Mouse (Mus musculus): ENCODE results near the gene Olfr988.
"Not testable (repeated sequence)": the region's sequence is repeated elsewhere in the genome, so short reads cannot be mapped to it uniquely, and the experiment has no call there.

The Olfr988 gene

DNA sequence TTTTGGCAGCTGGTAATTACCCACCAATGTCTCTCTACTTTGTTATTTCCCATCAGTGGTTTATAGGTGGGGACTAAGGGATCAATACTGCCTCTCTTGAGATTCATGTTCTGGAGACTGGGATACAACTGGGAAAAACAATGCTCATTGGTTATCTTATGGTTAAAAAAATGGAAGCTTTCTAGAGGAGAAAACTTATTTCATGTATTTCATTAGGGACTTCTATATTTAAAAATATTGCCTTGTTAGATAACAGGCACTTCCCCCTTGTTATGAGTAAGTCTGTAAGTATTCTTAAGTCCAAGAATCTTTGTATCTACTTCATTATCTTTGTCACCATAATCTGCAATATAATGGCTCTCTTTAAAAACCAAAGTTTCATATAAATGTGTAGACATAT lies at the start of gene Olfr988:
Gene Olfr988 (minus strand): TSS at position 101 of the 400 bp plus-strand sequence.
- DNase-seq, result not testable (repeated sequence)

DNA sequence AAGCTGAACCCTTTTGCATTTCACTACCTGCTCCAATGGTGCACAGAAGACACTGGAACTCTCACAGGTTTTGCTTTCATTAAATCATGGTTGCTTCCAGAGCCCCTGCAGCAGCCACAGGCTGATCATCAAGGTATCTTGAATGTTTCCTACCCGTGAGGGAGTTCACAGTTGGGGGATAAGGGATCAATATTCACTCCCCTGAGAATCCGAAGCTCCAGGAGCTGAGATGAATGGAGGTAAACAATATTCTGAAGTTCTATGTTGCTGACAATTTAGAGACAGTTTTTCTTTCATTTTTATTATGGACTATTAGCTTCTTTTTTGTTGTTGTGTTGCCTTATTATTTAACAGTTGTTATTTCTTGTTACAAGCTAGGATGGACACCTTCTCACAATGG lies 46.3 kb upstream of the Olfr988 start, which contains the start of gene Olfr992:
Gene Olfr992 (minus strand): TSS at position 101 of the 400 bp plus-strand sequence.
- DNase-seq, result no peak

DNA sequence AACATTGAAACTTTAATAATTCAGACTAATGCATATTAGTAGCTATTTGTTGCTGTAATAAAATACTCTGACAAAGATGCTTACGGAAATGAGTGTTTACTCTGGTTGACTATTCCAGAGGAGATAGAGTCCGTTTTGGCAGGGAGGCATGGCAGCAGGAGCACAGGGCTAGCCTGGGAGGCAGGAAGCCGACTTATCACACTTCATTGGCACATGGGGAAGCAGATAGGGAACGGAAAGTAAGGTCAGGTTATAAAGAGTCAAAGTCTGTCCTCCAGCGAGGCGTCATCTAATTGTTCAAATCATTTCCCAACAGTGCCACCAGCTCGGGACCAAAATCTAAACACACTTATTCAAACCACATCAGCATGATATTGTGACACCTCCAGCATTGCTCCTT lies 23.1 kb downstream of the Olfr988 start:
- DNase-seq, result peak; percentile 6

DNA sequence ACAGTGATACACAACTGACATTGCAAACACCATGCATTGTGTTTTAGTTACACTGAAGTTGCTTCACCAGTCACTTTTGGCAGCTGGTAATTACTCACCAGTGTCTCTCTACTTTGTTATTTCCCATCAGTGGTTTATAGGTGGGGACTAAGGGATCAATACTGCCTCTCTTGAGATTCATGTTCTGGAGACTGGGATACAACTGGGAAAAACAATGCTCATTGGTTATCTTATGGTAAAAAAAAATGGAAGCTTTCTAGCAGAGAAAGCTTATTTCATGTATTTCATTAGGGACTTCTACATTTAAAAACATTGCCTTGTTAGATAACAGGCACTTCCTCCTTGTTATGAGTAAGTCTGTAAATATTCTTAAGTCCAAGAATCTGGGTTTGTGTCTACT lies 23.8 kb downstream of the Olfr988 start, which contains the start of gene Olfr987:
Gene Olfr987 (minus strand): TSS at position 101 of the 400 bp plus-strand sequence.
- not testable (repeated sequence) for DNase-seq

DNA sequence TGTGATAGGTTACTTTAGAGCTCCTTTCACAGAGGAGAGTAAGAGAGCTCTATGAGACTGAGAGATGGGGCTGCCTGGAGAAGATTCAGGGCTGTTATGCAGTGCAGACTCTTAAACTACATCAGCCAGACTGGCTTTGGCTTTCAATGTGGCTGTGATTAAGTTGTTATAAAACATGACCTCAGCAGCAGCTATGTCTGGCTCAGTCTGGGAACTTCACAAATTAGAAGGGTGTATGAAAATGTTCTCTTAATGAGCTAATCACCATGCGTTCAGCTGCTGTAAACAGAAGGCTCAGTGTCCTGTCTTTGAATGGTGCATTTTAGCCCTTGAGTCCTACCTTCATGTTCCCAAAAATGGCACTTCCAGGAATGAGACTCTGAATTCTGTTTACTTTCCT lies 43.9 kb downstream of the Olfr988 start:
- DNase-seq, result no peak

Data from lung, postnatal 36 days (tissue).